Mouse (Mus musculus): Measurements from ENCODE around the gene Chsy1. TPM values are rescaled to one million over a fixed set of nuclear protein-coding genes. Genes with fewer than 3 reads are reported as not detected.
A peak's percentile ranks its signal among the peaks of the same experiment; 100 is the strongest.

Gene Chsy1
- polyA plus RNA-seq, 1 experiment from 2014 or later, result 29.0 TPM

DNA sequence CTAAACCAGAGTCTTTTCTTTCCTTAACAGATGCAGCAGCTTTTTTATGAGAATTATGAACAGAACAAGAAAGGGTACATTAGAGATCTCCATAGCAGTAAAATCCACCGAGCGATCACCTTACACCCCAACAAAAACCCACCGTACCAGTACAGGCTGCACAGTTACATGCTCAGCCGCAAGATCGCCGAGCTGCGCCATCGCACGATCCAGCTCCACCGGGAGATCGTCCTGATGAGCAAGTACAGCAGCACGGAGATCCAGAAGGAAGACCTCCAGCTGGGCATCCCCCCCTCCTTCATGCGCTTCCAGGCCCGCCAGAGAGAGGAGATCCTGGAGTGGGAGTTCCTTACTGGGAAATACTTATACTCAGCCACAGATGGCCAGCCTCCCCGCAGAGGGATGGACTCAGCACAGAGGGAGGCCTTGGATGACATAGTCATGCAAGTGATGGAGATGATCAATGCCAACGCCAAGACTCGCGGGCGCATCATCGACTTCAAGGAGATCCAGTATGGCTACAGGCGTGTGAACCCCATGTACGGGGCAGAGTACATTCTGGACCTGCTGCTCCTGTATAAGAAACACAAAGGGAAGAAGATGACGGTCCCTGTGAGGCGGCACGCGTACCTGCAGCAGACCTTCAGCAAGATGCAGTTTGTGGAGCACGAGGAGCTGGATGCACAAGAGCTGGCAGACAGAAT lies 61.6 kb downstream of the Chsy1 start:
- H3K27ac ChIP-seq (ENCODE audit: low read depth), result no peak overlapping the region
- H3K36me3 ChIP-seq (ENCODE audit: insufficient read depth), result peaks cover 48% of the 10 kb centered on the region
- no peak overlapping the region for H3K4me2 ChIP-seq
- H3K27me3 ChIP-seq (ENCODE audit: insufficient read depth, low read length), result no peaks in the 10 kb centered on the region
- no peak overlapping the region for H3K4me3 ChIP-seq (ENCODE audit: low read depth, low read length)
- no peak for TF ChIP-seq CTCF (IDR thresholded peaks at IDR 0.05; ENCODE audit: low read depth)
- ATAC-seq (ENCODE audit: insufficient read depth), result no peak
- no peak overlapping the region for H3K9ac ChIP-seq
- 95% methylated on average over 27 of the region's 27 CpGs for WGBS
- peaks cover 4% of the 10 kb centered on the region; the same call in 1 of the 2 replicates for H3K4me1 ChIP-seq (ENCODE audit: insufficient read depth)
- no peak for DNase-seq
- no peaks in the 10 kb centered on the region for H3K9me3 ChIP-seq (ENCODE audit: low read depth, low read length)

- Histone ChIP-seq H3K27ac (ENCODE audit: low read depth) (no peak overlapping the region; the same call in 1 of the 2 replicates), H3K4me2 (no peak overlapping the region), H3K27me3 (ENCODE audit: insufficient read depth, low read length) (no peaks in the 10 kb centered on the region), H3K9ac (no peak overlapping the region), H3K36me3 (ENCODE audit: insufficient read depth) (peaks cover 50% of the 10 kb centered on the region), H3K4me1 (ENCODE audit: insufficient read depth) (peaks cover 4% of the 10 kb centered on the region), H3K4me3 (ENCODE audit: low read depth, low read length) (no peak overlapping the region), H3K9me3 (ENCODE audit: low read depth, low read length) (no peaks in the 10 kb centered on the region)
- TF ChIP-seq CTCF (IDR thresholded peaks at IDR 0.05; ENCODE audit: low read depth), result no peak
- DNase-seq (no peak), ATAC-seq (ENCODE audit: insufficient read depth) (no peak)
- 83% methylated on average over 6 of the region's 6 CpGs for WGBS
Observed at GRCm38 (mm10) chr7:66175738-66176137, 66.4 kb downstream of the Chsy1 start.

DNA sequence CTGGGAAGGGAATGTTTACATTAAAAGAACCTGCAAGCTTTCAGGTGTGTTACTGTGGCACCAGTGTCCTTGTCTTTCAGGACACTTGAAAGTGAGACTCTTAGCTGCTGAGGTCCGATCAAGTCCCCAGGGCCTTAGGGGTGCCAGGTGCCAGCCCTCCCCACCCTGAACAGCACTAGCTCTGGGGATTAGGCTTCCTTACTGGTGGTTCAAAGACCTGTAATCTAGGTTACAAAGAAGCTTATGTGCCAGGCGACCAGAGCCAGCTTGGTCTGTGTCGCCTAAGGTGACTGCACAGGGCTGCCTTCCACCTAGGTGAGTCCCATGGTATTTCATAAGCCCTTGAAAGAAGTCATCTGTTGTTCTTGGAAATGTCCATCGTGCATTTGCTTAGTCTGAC lies 66.9 kb downstream of the Chsy1 start:
- Histone ChIP-seq H3K36me3 (ENCODE audit: insufficient read depth) (peaks cover 45% of the 10 kb centered on the region), H3K27me3 (ENCODE audit: insufficient read depth, low read length) (no peaks in the 10 kb centered on the region), H3K9me3 (ENCODE audit: low read depth, low read length) (no peaks in the 10 kb centered on the region), H3K27ac (ENCODE audit: low read depth) (no peak overlapping the region), H3K9ac (no peak overlapping the region), H3K4me3 (ENCODE audit: low read depth, low read length) (no peak overlapping the region), H3K4me2 (no peak overlapping the region), H3K4me1 (ENCODE audit: insufficient read depth) (peaks cover 4% of the 10 kb centered on the region)
- ATAC-seq (ENCODE audit: insufficient read depth), result no peak
- no peak for DNase-seq
- no peak for TF ChIP-seq CTCF (IDR thresholded peaks at IDR 0.05; ENCODE audit: low read depth)
- WGBS, result 76% methylated on average over 4 of the region's 4 CpGs

DNA sequence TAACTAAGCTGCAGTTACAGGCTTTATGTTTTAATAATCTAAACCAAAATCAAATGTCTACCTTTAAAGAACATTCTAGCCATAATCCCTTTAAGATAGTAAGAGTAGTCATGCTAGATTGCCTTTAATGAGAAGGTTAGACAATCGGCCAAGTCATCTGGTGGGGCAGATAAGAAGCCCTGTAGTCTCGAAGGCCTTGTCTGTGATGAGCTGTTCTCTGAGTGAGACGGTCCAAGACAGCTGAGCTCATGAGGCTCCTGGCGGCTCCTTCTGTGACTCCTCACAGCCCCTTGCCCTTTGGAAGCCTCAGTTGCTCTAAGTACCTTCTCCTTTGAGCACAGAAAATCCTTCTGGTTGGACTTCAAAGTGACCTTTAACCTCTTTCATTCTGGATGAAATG lies 67.6 kb downstream of the Chsy1 start:
- TF ChIP-seq CTCF (IDR thresholded peaks at IDR 0.05; ENCODE audit: low read depth), result no peak
- H3K36me3 ChIP-seq (ENCODE audit: insufficient read depth), result peaks cover 38% of the 10 kb centered on the region

GRCm38 (mm10) chr7:66178101-66178500 lies 68.8 kb downstream of the Chsy1 start:
- no peak for DNase-seq
- H3K4me1 ChIP-seq (ENCODE audit: insufficient read depth), result peaks cover 8% of the 10 kb centered on the region
- H3K9ac ChIP-seq, result no peak overlapping the region
- no peaks in the 10 kb centered on the region for H3K27me3 ChIP-seq (ENCODE audit: insufficient read depth, low read length)
- 85% methylated on average over 6 of the region's 6 CpGs for WGBS
- no peak overlapping the region for H3K4me2 ChIP-seq
- H3K27ac ChIP-seq (ENCODE audit: low read depth), result no peak overlapping the region
- no peak overlapping the region for H3K4me3 ChIP-seq (ENCODE audit: low read depth, low read length)
- no peak for ATAC-seq (ENCODE audit: insufficient read depth)
- H3K9me3 ChIP-seq (ENCODE audit: low read depth, low read length), result no peaks in the 10 kb centered on the region
- H3K36me3 ChIP-seq (ENCODE audit: insufficient read depth), result peaks cover 26% of the 10 kb centered on the region
- TF ChIP-seq CTCF (IDR thresholded peaks at IDR 0.05; ENCODE audit: low read depth), result no peak

More for the DNA sequence above, 67.6 kb downstream of the Chsy1 start:
- no peaks in the 10 kb centered on the region for H3K27me3 ChIP-seq (ENCODE audit: insufficient read depth, low read length)
- no peak overlapping the region for H3K4me2 ChIP-seq
- WGBS, result 69% methylated on average over 4 of the region's 4 CpGs
- DNase-seq (no peak), ATAC-seq (ENCODE audit: insufficient read depth) (no peak)
- no peak overlapping the region for H3K4me3 ChIP-seq (ENCODE audit: low read depth, low read length)
- H3K27ac ChIP-seq (ENCODE audit: low read depth), result no peak overlapping the region
- no peak overlapping the region for H3K9ac ChIP-seq
- peaks cover 4% of the 10 kb centered on the region for H3K4me1 ChIP-seq (ENCODE audit: insufficient read depth)
- H3K9me3 ChIP-seq (ENCODE audit: low read depth, low read length), result no peaks in the 10 kb centered on the region

DNA sequence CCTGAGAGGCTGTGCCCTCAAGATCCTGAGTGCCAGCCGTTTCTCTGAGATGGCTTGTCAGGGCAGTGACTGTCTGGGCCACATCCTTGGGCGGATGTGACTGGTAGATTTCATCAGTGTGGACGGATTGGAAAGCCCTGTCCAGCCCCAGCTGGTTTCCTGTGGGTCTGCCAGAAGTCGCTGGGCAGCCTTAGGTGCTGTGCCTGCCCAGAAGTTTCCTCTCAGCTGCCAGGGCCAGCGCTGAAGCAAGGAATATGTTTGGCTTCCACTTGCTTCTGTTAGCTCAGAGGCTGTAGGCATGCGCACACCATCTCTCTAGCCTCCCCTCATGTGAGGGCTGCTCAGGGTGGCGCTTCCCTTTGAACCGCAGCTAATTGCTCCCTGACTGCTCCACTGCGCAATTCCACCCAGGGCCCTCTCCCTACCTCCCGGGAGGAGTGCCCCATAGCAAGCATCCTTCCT lies 69.8 kb downstream of the Chsy1 start:
- H3K4me1 ChIP-seq (ENCODE audit: insufficient read depth), result peaks cover 8% of the 10 kb centered on the region
- no peak for TF ChIP-seq CTCF (IDR thresholded peaks at IDR 0.05; ENCODE audit: low read depth)
- H3K36me3 ChIP-seq (ENCODE audit: insufficient read depth), result peaks cover 19% of the 10 kb centered on the region; the same call in 1 of the 2 replicates
- H3K4me2 ChIP-seq, result no peak overlapping the region
- no peak overlapping the region for H3K9ac ChIP-seq
- H3K27me3 ChIP-seq (ENCODE audit: insufficient read depth, low read length), result no peaks in the 10 kb centered on the region
- 0 out of 2 replicates have a peak overlapping the region, but pooled peaks have one; percentile 0 for H3K27ac ChIP-seq (ENCODE audit: low read depth)
- peak; percentile 29 for DNase-seq
- no peaks in the 10 kb centered on the region for H3K9me3 ChIP-seq (ENCODE audit: low read depth, low read length)
- 49% methylated on average over 10 of the region's 10 CpGs for WGBS
- ATAC-seq (ENCODE audit: insufficient read depth), result peak; percentile 19; the same call in 1 of the 2 replicates
- no peak overlapping the region for H3K4me3 ChIP-seq (ENCODE audit: low read depth, low read length)

- H3K36me3 ChIP-seq (ENCODE audit: insufficient read depth), result peaks cover 14% of the 10 kb centered on the region; the same call in 1 of the 2 replicates
- DNase-seq, result no peak
- no peak overlapping the region for H3K27ac ChIP-seq (ENCODE audit: low read depth)
- H3K4me2 ChIP-seq, result no peak overlapping the region
- no peaks in the 10 kb centered on the region for H3K9me3 ChIP-seq (ENCODE audit: low read depth, low read length)
- H3K27me3 ChIP-seq (ENCODE audit: insufficient read depth, low read length), result no peaks in the 10 kb centered on the region
- peaks cover 8% of the 10 kb centered on the region for H3K4me1 ChIP-seq (ENCODE audit: insufficient read depth)
- no peak for ATAC-seq (ENCODE audit: insufficient read depth)
- no peak for TF ChIP-seq CTCF (IDR thresholded peaks at IDR 0.05; ENCODE audit: low read depth)
- no peak overlapping the region for H3K4me3 ChIP-seq (ENCODE audit: low read depth, low read length)
- WGBS, result 83% methylated on average over 7 of the region's 7 CpGs
- H3K9ac ChIP-seq, result no peak overlapping the region
Observed at GRCm38 (mm10) chr7:66179711-66180110, 70.4 kb downstream of the Chsy1 start.
